Mouse (Mus musculus): ENCODE results near the gene Egr2.

- no peak for TF ChIP-seq CTCF (IDR thresholded peaks at IDR 0.05; ENCODE audit: borderline replicate concordance, control insufficient read depth, extremely low read depth, insufficient read depth, low read length, poor library complexity)
- no peak for TF ChIP-seq POLR2A (IDR thresholded peaks at IDR 0.05; ENCODE audit: control insufficient read depth, extremely low read depth, insufficient read depth, low read length, poor library complexity)
These were observed 29.2 kb downstream of the Egr2 start for GRCm38 (mm10) chr10:67564509-67564908.

Data from thymus, adult 2 months (tissue).